Mouse (Mus musculus): ENCODE results near the gene Kif21b.

Gene Kif21b

GRCm38 (mm10) chr1:136156951-136157350 is 25.8 kb downstream of the Kif21b start:
- no peak for DNase-seq (ENCODE audit: low spot score in 2 of 2)

- DNase-seq (ENCODE audit: low spot score in 2 of 2), result no peak
Measured at GRCm38 (mm10) chr1:136159830-136160229, 28.6 kb downstream of the Kif21b start.

GRCm38 (mm10) chr1:136160297-136160696 is 29.1 kb downstream of the Kif21b start:
- no peak for DNase-seq (ENCODE audit: low spot score in 2 of 2)

- DNase-seq (ENCODE audit: low spot score in 2 of 2), result no peak
Measured at GRCm38 (mm10) chr1:136160930-136161329, 29.7 kb downstream of the Kif21b start.

- DNase-seq (ENCODE audit: low spot score in 2 of 2), result no peak
Measured at GRCm38 (mm10) chr1:136161333-136161921, 30.2 kb downstream of the Kif21b start.

GRCm38 (mm10) chr1:136165436-136165835 is 34.2 kb downstream of the Kif21b start:
- no peak for DNase-seq (ENCODE audit: low spot score in 2 of 2)

- DNase-seq (ENCODE audit: low spot score in 2 of 2), result peak in 1 of 2 experiments; percentile 9
Measured at GRCm38 (mm10) chr1:136167657-136168056, 36.5 kb downstream of the Kif21b start.

GRCm38 (mm10) chr1:136170109-136170508 is 38.9 kb downstream of the Kif21b start:
- DNase-seq (ENCODE audit: low spot score in 2 of 2), result peak; percentile 21 to 58

GRCm38 (mm10) chr1:136172696-136173095 is 41.5 kb downstream of the Kif21b start:
- no peak for DNase-seq (ENCODE audit: low spot score in 2 of 2)

GRCm38 (mm10) chr1:136174101-136174606 is 43.0 kb downstream of the Kif21b start:
- DNase-seq (ENCODE audit: low spot score in 2 of 2), result peak in 1 of 2 experiments; percentile 16

- DNase-seq (ENCODE audit: low spot score in 2 of 2), result peak; percentile 24 to 29
Measured at GRCm38 (mm10) chr1:136175183-136175582, 44.0 kb downstream of the Kif21b start.

- DNase-seq (ENCODE audit: low spot score in 2 of 2), result no peak
Measured at GRCm38 (mm10) chr1:136177085-136177484, 45.9 kb downstream of the Kif21b start.

GRCm38 (mm10) chr1:136178741-136179140 is 47.6 kb downstream of the Kif21b start:
- peak in 1 of 2 experiments; percentile 16 for DNase-seq (ENCODE audit: low spot score in 2 of 2)

GRCm38 (mm10) chr1:136179511-136180001 is 48.4 kb downstream of the Kif21b start:
- no peak for DNase-seq (ENCODE audit: low spot score in 2 of 2)

GRCm38 (mm10) chr1:136190033-136190432 is 58.8 kb downstream of the Kif21b start:
- DNase-seq (ENCODE audit: low spot score in 2 of 2), result no peak

- DNase-seq (ENCODE audit: low spot score in 2 of 2), result no peak
Measured at GRCm38 (mm10) chr1:136212803-136213202, 81.6 kb downstream of the Kif21b start, which contains the start of gene Mroh3. Mroh3 (minus strand) TSS chr1:136212828.

- DNase-seq (ENCODE audit: low spot score in 2 of 2), result no peak
Measured at GRCm38 (mm10) chr1:136214304-136214703, 83.1 kb downstream of the Kif21b start.

- DNase-seq (ENCODE audit: low spot score in 2 of 2), result no peak
Measured at GRCm38 (mm10) chr1:136220037-136220871, 89.1 kb downstream of the Kif21b start.

- no peak for DNase-seq (ENCODE audit: low spot score in 2 of 2)
Measured at GRCm38 (mm10) chr1:136222386-136222785, 91.2 kb downstream of the Kif21b start.

- DNase-seq (ENCODE audit: low spot score in 2 of 2), result no peak
Measured at GRCm38 (mm10) chr1:136223758-136224342, 92.7 kb downstream of the Kif21b start.

GRCm38 (mm10) chr1:136225846-136226245 is 94.7 kb downstream of the Kif21b start:
- DNase-seq (ENCODE audit: low spot score in 2 of 2), result no peak

GRCm38 (mm10) chr1:136226626-136227025 is 95.4 kb downstream of the Kif21b start:
- no peak for DNase-seq (ENCODE audit: low spot score in 2 of 2)

Data from heart, adult 9 months (tissue).